Mouse (Mus musculus) thymus, adult 2 months (tissue): ENCODE results near the gene Cmtm5. TPM values are rescaled to one million over a fixed set of nuclear protein-coding genes. Genes with fewer than 3 reads are reported as not detected.
"Not testable (repeated sequence)": the region's sequence is repeated elsewhere in the genome, so short reads cannot be mapped to it uniquely, and the experiment has no call there.

Experiments used
- DNase-seq: peaks from one replicate; pipeline ENCODE4 v3.0.0; 2021
- H3K27ac ChIP-seq: fragments of 200-500 bp; 2 replicates; pipeline ENCODE4 v1.5.1; 2012; ENCODE audit warnings: low read length, control low read depth; ENCODE audit not compliant: control insufficient read depth, insufficient read depth
- H3K27me3 ChIP-seq: fragments of 200-500 bp; 2 replicates; pipeline ENCODE4 v1.6.1; 2012; ENCODE audit warnings: mild to moderate bottlenecking, low read length, moderate library complexity, mixed read lengths; ENCODE audit not compliant: control insufficient read depth, insufficient read depth
- H3K36me3 ChIP-seq: fragments of 200-500 bp; 2 replicates; pipeline ENCODE4 v1.6.1; 2012; ENCODE audit warnings: mild to moderate bottlenecking, low read length, moderate library complexity; ENCODE audit not compliant: control insufficient read depth, insufficient read depth
- H3K4me1 ChIP-seq: fragments of 200-500 bp; replicated peaks from 2 replicates; pipeline ENCODE4 v1.6.1; 2012; ENCODE audit warnings: low read length; ENCODE audit not compliant: control insufficient read depth, insufficient read depth
- H3K4me3 ChIP-seq: fragments of 200-500 bp; 2 replicates; pipeline ENCODE4 v1.5.1; 2012; ENCODE audit warnings: mild to moderate bottlenecking, low read length, control low read depth, moderate library complexity; ENCODE audit not compliant: control insufficient read depth, insufficient read depth
- CTCF ChIP-seq: fragments of 200-500 bp; IDR thresholded peaks from 2 replicates; pipeline ENCODE4 v1.5.1; 2012; ENCODE audit warnings: mild to moderate bottlenecking, control low read depth, low read length, moderate library complexity, borderline replicate concordance; ENCODE audit not compliant: control insufficient read depth, poor library complexity, insufficient read depth; ENCODE audit errors: extremely low read depth
- POLR2A ChIP-seq: fragments of 200-500 bp; IDR thresholded peaks from 2 replicates; pipeline ENCODE4 v1.6.1; 2012; ENCODE audit warnings: mild to moderate bottlenecking, low read length, control low read depth, moderate library complexity; ENCODE audit not compliant: control insufficient read depth, poor library complexity, insufficient read depth; ENCODE audit errors: extremely low read depth
- WGBS: fragments of 180-500 bp; shearing (Covaris S2); methylation state at CpG from one replicate; pipeline ENCODE4 v1.1.7; 2018; 5-methylcytosine and 5-hydroxymethylcytosine counted together
- polyA plus RNA-seq: library from polyadenylated mRNA; depleted of rRNA; stranded (reverse); fragments of >200 nt; gene quantifications from 2 replicates; pipeline ENCODE4 v1.2.3, GENCODE M21; 2012; rRNA removed

Gene Cmtm5
- polyA plus RNA-seq, 1 experiment: 0.67 TPM

DNA sequence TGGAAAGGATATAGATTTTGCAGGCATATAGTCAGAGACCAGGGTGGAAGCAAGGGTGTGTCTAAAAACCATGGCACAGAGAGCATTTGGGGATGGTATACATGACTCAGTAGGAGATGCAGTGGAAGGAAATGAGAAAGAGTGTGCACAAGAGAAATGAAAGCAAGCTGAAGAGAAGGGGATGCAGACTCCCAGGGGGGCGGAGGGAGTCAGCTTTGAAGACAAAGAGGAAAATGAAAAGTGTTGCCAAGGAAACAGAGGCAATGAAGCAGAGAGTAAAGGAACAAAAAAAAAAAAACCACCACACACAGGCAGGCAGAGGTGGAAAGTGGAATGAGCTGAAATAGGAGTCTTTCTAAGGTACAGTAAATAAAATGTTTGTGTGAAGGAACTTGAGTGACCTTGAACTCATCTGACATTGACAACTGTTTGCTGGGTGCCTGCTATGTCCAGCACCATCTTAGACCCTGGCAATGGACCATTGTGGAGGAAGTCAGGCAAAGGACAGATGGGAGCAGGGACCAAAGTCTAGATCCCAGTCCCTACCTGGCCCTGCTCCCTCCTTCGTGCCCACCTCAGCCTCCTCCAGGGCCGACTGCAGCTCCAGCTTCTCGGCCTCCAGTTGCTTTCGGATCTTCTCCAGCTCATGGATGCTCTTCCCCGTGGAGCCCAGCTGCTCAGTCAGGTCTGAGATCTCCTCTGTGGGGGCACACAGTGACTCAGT lies 38.2 kb downstream of the Cmtm5 start:
- Histone ChIP-seq H3K27ac (no peak overlapping the region), H3K4me1 (no peaks in the 10 kb centered on the region), H3K27me3 (no peaks in the 10 kb centered on the region), H3K36me3 (no peaks in the 10 kb centered on the region), H3K4me3 (no peak overlapping the region)
- 76% methylated on average over 6 of the region's 6 CpGs for WGBS
- TF ChIP-seq POLR2A (no peak), CTCF (no peak)
- DNase-seq: no peak

DNA sequence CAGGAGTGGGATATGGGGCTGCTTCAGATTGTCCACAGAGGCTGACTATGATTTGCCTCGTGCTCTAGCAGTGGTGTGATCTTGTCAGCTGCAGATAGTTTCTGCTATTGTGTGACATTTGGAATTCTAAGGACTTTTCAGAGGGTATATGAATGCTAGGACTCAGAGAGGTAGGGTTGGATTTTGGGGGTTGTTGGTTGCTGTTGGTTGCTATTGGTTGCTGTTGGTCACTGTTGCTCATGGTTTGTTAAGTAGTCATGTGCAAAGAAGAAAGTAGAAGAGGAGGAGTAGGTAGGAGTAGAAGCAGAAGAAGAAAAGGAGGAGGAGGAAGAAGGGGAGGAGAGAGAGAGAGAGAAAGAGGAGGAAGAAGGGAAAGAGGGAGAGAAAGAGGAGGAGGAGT lies 40.6 kb downstream of the Cmtm5 start, which contains the start of gene Gm17428:
TSS of gene Gm17428 (plus strand) at position 301 of the 400 bp plus-strand sequence.
- 70% methylated on average over 1 of the region's 1 CpGs for WGBS

DNA sequence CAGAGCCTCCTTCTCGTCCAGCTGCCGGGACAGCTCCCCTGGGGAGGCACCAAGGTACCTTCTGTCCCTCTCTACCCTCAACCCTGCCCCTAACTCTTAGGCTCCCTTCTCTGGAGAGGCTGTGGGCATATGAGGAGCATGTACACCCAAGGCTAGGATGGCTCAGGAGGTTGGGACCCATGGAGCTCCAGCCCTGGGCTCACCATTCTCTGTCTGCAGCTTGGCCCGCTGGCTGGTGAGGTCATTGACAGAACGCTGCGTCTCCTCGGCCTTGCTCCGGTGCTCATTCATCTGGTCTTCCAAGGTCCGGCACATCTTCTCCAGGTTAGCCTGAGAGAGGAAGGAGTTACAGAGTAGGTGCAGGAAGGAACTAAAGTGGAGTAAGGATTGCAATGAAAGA lies 42.6 kb downstream of the Cmtm5 start:
- no peak for TF ChIP-seq POLR2A
- no peak for TF ChIP-seq CTCF
- 92% methylated on average over 8 of the region's 8 CpGs for WGBS
- Histone ChIP-seq H3K4me1 (no peaks in the 10 kb centered on the region), H3K36me3 (no peaks in the 10 kb centered on the region), H3K27ac (no peak overlapping the region), H3K27me3 (no peaks in the 10 kb centered on the region), H3K4me3 (no peak overlapping the region)
- no peak for DNase-seq

More for the DNA sequence above, 40.6 kb downstream of the Cmtm5 start, which contains the start of gene Gm17428:
- no peaks in the 10 kb centered on the region for H3K4me1 ChIP-seq
- no peak within 1 kb of the TSS for H3K27ac ChIP-seq
- no peaks in the 10 kb centered on the region for H3K36me3 ChIP-seq
- no peak for DNase-seq
- H3K4me3 ChIP-seq: no peak within 1 kb of the TSS
- H3K27me3 ChIP-seq: no peaks in the 10 kb centered on the region
- TF ChIP-seq CTCF (no peak), POLR2A (no peak)

DNA sequence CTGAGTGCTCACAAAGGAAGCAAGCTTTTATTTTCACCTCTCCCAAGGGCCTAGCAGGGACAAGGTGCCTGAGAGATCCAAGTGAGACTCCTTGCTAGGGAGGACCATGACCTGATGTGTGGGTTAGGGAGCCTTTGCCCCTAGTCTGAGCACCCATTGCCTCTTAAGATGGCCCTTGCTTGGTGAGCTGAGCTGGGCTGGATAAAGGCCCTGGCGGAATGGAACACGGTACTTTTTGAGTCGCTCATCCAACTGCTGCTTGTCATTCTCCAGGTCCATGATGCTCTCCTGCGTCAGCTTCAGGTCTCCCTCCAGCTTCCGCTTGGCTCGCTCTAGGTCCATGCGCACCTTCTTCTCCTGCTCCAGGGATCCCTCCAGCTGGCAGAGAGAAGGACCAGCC lies 45.9 kb downstream of the Cmtm5 start:
- Histone ChIP-seq H3K4me1 (no peaks in the 10 kb centered on the region), H3K4me3 (no peak overlapping the region), H3K27ac (no peak overlapping the region), H3K27me3 (no peaks in the 10 kb centered on the region), H3K36me3 (no peaks in the 10 kb centered on the region)
- 96% methylated on average over 7 of the region's 7 CpGs for WGBS
- DNase-seq: no peak
- TF ChIP-seq POLR2A (no peak), CTCF (no peak)

DNA sequence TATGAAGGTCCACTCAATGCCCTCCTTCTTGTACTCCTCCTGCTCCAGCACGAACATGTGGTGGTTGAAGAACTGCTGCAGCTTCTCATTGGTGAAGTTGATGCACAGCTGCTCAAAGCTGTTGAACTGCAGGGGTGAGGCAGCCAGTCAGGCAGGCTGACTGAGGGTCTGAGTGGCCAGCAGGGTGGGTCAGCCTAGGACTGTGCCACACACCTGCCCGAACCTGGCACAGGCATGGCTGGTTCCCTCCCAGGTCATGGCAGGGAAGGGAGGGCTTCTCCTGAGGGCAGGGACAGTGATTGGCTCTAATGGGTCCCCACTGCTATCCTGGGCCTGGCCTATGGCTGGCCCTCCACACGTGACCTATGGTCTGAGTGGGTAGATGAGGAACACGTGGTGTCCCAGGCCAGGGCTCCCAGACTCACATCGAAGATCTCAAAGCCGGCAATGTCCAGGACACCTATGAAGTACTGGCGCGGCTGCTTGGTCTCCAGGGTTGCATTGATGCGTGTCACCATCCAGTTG lies 52.4 kb downstream of the Cmtm5 start:
- not testable (repeated sequence) for H3K36me3 ChIP-seq, H3K27ac ChIP-seq, H3K4me1 ChIP-seq, H3K27me3 ChIP-seq, H3K4me3 ChIP-seq, DNase-seq
- 95% methylated on average over 9 of the region's 9 CpGs for WGBS

Other genes with a start within 250 kb of the Cmtm5 start
- 238 and 263 TPM in 2 replicates for gene Acin1, start 249.3 kb upstream of the Cmtm5 start, polyA plus RNA-seq
- 0.09 and 0.14 TPM in 2 replicates for gene Gm29776, start 237.4 kb upstream of the Cmtm5 start, polyA plus RNA-seq
- gene Cebpe, start 224.1 kb upstream of the Cmtm5 start, polyA plus RNA-seq: 2.1 and 2.7 TPM in 2 replicates
- 10.0 and 11.6 TPM in 2 replicates for gene Slc7a8, start 154.3 kb upstream of the Cmtm5 start, polyA plus RNA-seq
- 0.15 TPM in 1 of 2 replicates, not detected in the other for gene Rnf212b, start 122.1 kb upstream of the Cmtm5 start, polyA plus RNA-seq
- 4.7 and 5.9 TPM in 2 replicates for gene Homez, start 65.3 kb upstream of the Cmtm5 start, polyA plus RNA-seq
- 14.3 and 18.2 TPM in 2 replicates for gene Ppp1r3e, start 58.7 kb upstream of the Cmtm5 start, polyA plus RNA-seq
- gene Bcl2l2, start 52.9 kb upstream of the Cmtm5 start, polyA plus RNA-seq: 21.4 and 23.5 TPM in 2 replicates
- gene Gm20521, start 52.8 kb upstream of the Cmtm5 start, polyA plus RNA-seq: 0.28 and 1.9 TPM in 2 replicates
- gene Pabpn1, start 43.8 kb upstream of the Cmtm5 start, polyA plus RNA-seq: 190 and 219 TPM in 2 replicates
- gene Slc22a17, start 23.1 kb upstream of the Cmtm5 start, polyA plus RNA-seq: 25.7 and 29.9 TPM in 2 replicates
- 20.0 and 25.0 TPM in 2 replicates for gene Efs, start 10.1 kb upstream of the Cmtm5 start, polyA plus RNA-seq
- gene Il25, start 3.6 kb upstream of the Cmtm5 start, polyA plus RNA-seq: 0.11 and 0.50 TPM in 2 replicates
- gene Myh6, start 30.7 kb downstream of the Cmtm5 start, polyA plus RNA-seq: 13.4 and 159 TPM in 2 replicates
- not detected in 2 replicates for gene Gm17428, start 40.7 kb downstream of the Cmtm5 start, polyA plus RNA-seq
- 0.23 and 0.96 TPM in 2 replicates for gene Myh7, start 58.4 kb downstream of the Cmtm5 start, polyA plus RNA-seq
- 24.6 and 31.0 TPM in 2 replicates for gene Ngdn, start 79.2 kb downstream of the Cmtm5 start, polyA plus RNA-seq
- 6.3 and 6.6 TPM in 2 replicates for gene Zfhx2, start 156.1 kb downstream of the Cmtm5 start, polyA plus RNA-seq
- gene Thtpa, start 158.5 kb downstream of the Cmtm5 start, polyA plus RNA-seq: 6.0 and 6.1 TPM in 2 replicates
- 91.5 and 94.5 TPM in 2 replicates for gene Ap1g2, start 170.3 kb downstream of the Cmtm5 start, polyA plus RNA-seq
- gene Jph4, start 180.7 kb downstream of the Cmtm5 start, polyA plus RNA-seq: 0.37 and 0.51 TPM in 2 replicates